Mouse (Mus musculus) neural tube, embryonic 11.5 days (tissue): ENCODE data around the gene Pcdh11x. TPM values are rescaled to one million over a fixed set of nuclear protein-coding genes. Genes with fewer than 3 reads are reported as not detected.

Experiments
- ATAC-seq: fragments of 200-750 bp; cut with Nextera tagmentation; 2 replicates; pipeline ENCODE4 v1.8.0; 2017; ENCODE audit warnings: moderate number of reproducible peaks, mild to moderate bottlenecking, moderate TSS enrichment, moderate library complexity; ENCODE audit not compliant: insufficient read depth, low FRiP score, low TSS enrichment
- DNase-seq: peaks from one replicate; pipeline ENCODE4 v3.0.0-alpha.2; 2015; ENCODE audit warnings: low spot score
- H3K27ac ChIP-seq: fragments of 300-500 bp; sonication (generic); 2 replicates; pipeline ENCODE4 v1.5.1; 2014; ENCODE audit warnings: low read depth, mild to moderate bottlenecking, low read length
- H3K27me3 ChIP-seq: fragments of 300-500 bp; sonication (generic); 2 replicates; pipeline ENCODE4 v1.6.1; 2014; ENCODE audit warnings: mild to moderate bottlenecking, low read length, mixed read lengths; ENCODE audit not compliant: control insufficient read depth, insufficient read depth
- H3K36me3 ChIP-seq: fragments of 300-500 bp; sonication (generic); 2 replicates; pipeline ENCODE4 v1.6.1; 2014; ENCODE audit warnings: mild to moderate bottlenecking, low read length, moderate library complexity, mixed read lengths; ENCODE audit not compliant: control insufficient read depth, insufficient read depth
- H3K4me1 ChIP-seq: fragments of 300-500 bp; sonication (generic); 2 replicates; pipeline ENCODE4 v1.6.1; 2014; ENCODE audit warnings: low read length, mixed read lengths; ENCODE audit not compliant: control insufficient read depth, insufficient read depth
- H3K4me2 ChIP-seq: fragments of 300-500 bp; sonication (generic); 2 replicates; pipeline ENCODE4 v1.6.1; 2014; ENCODE audit warnings: low read depth, mild to moderate bottlenecking, moderate library complexity
- H3K4me3 ChIP-seq: fragments of 300-500 bp; sonication (generic); 2 replicates; pipeline ENCODE4 v1.5.1; 2014; ENCODE audit warnings: low read depth, low read length
- H3K9ac ChIP-seq: fragments of 300-500 bp; sonication (generic); 2 replicates; pipeline ENCODE4 v1.6.1; 2014; ENCODE audit warnings: mild to moderate bottlenecking, low read length
- H3K9me3 ChIP-seq: fragments of 300-500 bp; sonication (generic); 2 replicates; pipeline ENCODE4 v1.6.1; 2016; ENCODE audit warnings: low read length; ENCODE audit not compliant: control insufficient read depth
- WGBS: fragments of 180-500 bp; shearing (Covaris S2); extraction: QIAGEN DNeasy Blood & Tissue Kit; methylation state at CpG from one replicate; pipeline ENCODE4 v1.1.7; 2014; 5-methylcytosine and 5-hydroxymethylcytosine counted together
- polyA plus RNA-seq: library from polyadenylated mRNA; unstranded; fragments of >200 nt; fragmentation: Nextera tagmentation; extraction: Ambion mirVana; gene quantifications from 2 replicates; pipeline ENCODE4 v1.2.1, GENCODE M21; 2014

The Pcdh11x gene
- 3.3 and 4.0 TPM in 2 replicates for polyA plus RNA-seq

DNA sequence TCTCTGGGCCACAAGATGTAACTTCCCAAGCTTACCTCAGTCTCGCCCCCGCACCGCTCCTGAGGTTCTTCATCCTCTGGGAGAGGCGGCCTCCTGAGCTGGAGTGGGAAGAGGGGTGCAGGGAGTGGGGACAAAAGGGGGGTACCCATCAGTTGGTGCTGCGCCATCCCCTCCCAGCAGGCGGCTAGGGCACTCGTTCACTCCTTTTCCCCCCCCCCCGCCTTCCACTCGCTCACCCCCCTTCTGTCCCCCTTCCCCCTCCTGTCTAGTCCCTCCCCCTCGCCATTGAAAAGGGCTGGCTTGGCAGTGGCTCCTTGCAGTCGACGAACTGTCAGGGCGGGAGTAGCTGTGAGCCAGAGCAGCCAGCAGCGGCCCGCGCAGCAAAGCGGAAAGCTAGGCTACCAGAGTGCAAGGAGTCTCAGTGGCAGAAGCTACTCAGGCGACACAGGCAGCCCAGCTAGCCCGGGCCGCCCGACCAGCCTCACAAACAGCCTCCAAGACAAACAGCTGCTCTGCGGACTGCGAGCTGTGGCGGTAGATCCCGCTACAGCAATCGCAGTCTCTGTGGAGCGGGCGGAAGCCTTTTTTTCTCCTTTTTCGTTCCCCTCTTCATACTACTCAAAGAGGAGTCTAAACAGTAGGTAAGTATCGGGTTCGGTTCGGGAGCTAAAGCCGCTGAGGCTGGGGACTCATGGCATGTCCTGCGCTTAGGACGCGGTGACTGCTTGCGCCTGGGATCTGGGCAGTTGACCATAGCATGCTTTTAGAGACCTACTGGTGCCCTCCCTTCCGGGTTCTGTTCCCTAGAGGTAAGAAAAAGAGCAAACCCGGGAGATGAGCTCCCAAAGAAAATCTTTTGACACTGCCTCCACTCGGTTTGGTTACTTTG, at the start of gene Pcdh11x:
Gene Pcdh11x, plus strand, starts transcription at position 249 of the 889 bp plus-strand sequence.
- Histone ChIP-seq H3K4me3 (peak within 1 kb of the TSS; percentile 36), H3K36me3 (no peaks in the 10 kb centered on the region), H3K27ac (no peak within 1 kb of the TSS), H3K27me3 (no peaks in the 10 kb centered on the region), H3K4me2 (peak within 1 kb of the TSS; percentile 62), H3K9ac (peak within 1 kb of the TSS; percentile 29), H3K9me3 (no peaks in the 10 kb centered on the region), H3K4me1 (no peaks in the 10 kb centered on the region)
- WGBS, result 8% methylated on average over 39 of the region's 40 CpGs
- ATAC-seq (peak; percentile 74), DNase-seq (peak; percentile 59)

- Histone ChIP-seq H3K36me3 (no peaks in the 10 kb centered on the region), H3K4me1 (no peaks in the 10 kb centered on the region), H3K9ac (no peak overlapping the region), H3K4me2 (no peak overlapping the region), H3K9me3 (no peaks in the 10 kb centered on the region), H3K27me3 (no peaks in the 10 kb centered on the region), H3K27ac (no peak overlapping the region), H3K4me3 (no peak overlapping the region)
- 82% methylated on average over 2 of the region's 2 CpGs for WGBS
- ATAC-seq (no peak), DNase-seq (no peak)
Observed at GRCm38 (mm10) chrX:120260089-120260488, 30.0 kb upstream of the Pcdh11x start.

- Histone ChIP-seq H3K4me2 (no peak overlapping the region), H3K9ac (no peak overlapping the region), H3K4me3 (no peak overlapping the region), H3K4me1 (no peaks in the 10 kb centered on the region), H3K9me3 (no peaks in the 10 kb centered on the region), H3K27ac (no peak overlapping the region), H3K27me3 (no peaks in the 10 kb centered on the region), H3K36me3 (no peaks in the 10 kb centered on the region)
- ATAC-seq, result no peak
- no peak for DNase-seq
Observed at GRCm38 (mm10) chrX:120285522-120285921, 4.5 kb upstream of the Pcdh11x start.

GRCm38 (mm10) chrX:120287502-120287901, 2.6 kb upstream of the Pcdh11x start:
- Histone ChIP-seq H3K4me2 (no peak overlapping the region), H3K27me3 (no peaks in the 10 kb centered on the region), H3K9ac (no peak overlapping the region), H3K27ac (no peak overlapping the region), H3K36me3 (no peaks in the 10 kb centered on the region), H3K9me3 (no peaks in the 10 kb centered on the region), H3K4me3 (no peak overlapping the region), H3K4me1 (no peaks in the 10 kb centered on the region)
- ATAC-seq (no peak), DNase-seq (no peak)
- 29% methylated on average over 1 of the region's 1 CpGs for WGBS

GRCm38 (mm10) chrX:120290900-120291280, 831 bp downstream of the Pcdh11x start:
- Histone ChIP-seq H3K4me3 (peak overlapping the region; percentile 36), H3K9me3 (no peaks in the 10 kb centered on the region), H3K36me3 (no peaks in the 10 kb centered on the region), H3K9ac (no peak overlapping the region), H3K4me1 (no peaks in the 10 kb centered on the region), H3K27ac (no peak overlapping the region), H3K27me3 (no peaks in the 10 kb centered on the region), H3K4me2 (peak overlapping the region; percentile 62)
- WGBS, result 12% methylated on average over 18 of the region's 18 CpGs
- ATAC-seq (no peak), DNase-seq (peak; percentile 19)

- H3K27ac ChIP-seq, result no peak overlapping the region
- no peaks in the 10 kb centered on the region for H3K9me3 ChIP-seq
- no peaks in the 10 kb centered on the region for H3K36me3 ChIP-seq
- WGBS, result 13% methylated on average over 13 of the region's 13 CpGs
- H3K4me3 ChIP-seq, result peak overlapping the region; percentile 13
- peak; percentile 33 for DNase-seq
- no peaks in the 10 kb centered on the region for H3K4me1 ChIP-seq
- no peak for ATAC-seq
- peak overlapping the region; percentile 62 for H3K4me2 ChIP-seq
- H3K27me3 ChIP-seq, result no peaks in the 10 kb centered on the region
- no peak overlapping the region for H3K9ac ChIP-seq
Observed at GRCm38 (mm10) chrX:120291696-120292095, 1.6 kb downstream of the Pcdh11x start.

DNA sequence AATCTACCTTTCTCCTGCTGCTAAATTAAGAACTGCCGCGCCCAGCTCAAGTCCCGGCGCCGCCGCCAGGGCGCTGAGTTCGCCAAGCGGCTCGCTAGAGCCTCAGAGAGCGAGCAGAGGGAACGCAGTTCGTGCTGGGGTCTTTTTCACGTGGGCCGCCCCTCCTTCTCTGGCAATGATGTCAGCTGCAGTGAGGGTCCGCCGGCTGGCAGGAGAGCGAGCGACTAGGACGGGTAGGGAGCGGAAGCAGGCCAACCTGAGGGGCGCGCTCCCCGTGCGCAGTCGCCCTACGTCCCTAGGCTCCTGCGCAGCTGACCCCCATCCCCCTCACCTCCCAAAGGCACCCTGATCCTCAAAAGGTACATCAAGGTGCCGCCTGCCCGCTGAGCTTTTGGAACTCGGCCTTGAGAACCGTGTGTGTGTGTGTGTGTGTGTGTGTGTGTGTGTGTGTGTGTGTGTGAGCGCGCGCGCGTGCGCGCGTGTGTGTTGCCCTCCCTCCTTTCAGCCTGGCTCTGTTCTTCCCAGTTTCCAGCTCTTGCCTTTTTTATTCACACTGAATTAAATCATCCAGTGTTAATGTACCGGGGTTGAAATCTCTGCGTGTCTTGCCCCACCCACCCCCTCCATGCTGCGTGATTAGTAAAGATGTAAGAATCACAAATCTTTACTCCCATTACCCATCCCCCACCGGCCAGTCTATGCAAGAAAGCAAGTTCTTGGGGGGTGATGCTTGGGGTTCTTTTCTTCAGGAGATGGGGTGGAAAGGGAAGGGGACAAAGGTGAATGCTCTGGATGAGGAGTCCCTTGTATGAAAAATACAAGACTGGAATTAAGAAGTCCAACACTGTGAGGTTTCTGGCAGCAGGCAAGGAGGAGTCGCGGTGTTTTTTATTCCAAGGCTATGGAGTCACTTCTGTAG, 3.0 kb downstream of the Pcdh11x start:
- peak overlapping the region; percentile 46 for H3K4me2 ChIP-seq
- peak overlapping the region; percentile 37 for H3K9ac ChIP-seq
- no peaks in the 10 kb centered on the region for H3K27me3 ChIP-seq
- 8% methylated on average over 29 of the region's 46 CpGs for WGBS
- no peaks in the 10 kb centered on the region for H3K36me3 ChIP-seq
- ATAC-seq, result peak; percentile 69
- no peaks in the 10 kb centered on the region for H3K9me3 ChIP-seq
- peak; percentile 78 for DNase-seq
- H3K27ac ChIP-seq, result no peak overlapping the region
- H3K4me1 ChIP-seq, result no peaks in the 10 kb centered on the region
- H3K4me3 ChIP-seq, result peak overlapping the region; percentile 39

DNA sequence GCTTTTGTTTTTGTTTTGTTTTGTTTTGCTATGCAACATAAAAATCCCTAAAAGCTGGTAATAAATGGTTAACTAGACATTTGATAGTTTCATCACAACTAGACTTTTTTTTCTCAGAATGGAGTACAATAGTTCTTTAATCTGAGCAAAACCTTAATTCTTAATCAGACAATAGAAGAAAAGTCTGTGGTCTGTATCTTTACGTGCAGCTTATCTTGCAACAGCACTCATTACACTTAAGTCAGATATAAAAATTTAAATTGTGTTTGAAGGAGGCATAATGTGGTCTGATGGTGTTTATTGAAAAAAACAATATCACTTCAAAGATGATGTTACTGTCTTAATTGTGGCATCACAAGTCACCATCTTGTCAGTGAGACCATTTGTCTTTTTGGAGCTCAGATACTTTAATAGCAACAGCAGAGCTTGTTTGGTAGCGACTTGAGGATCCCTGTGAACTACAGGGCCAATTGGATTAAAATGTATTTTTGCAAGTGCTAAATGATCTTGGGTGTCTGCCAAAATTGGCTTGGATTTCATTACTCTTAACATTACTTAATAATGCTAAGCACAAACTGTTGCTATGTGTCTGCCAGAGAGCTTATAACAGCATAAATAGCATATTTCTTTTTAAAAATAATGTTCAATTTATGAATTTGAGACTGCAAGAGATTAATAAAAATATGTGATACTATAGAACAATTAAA, 11.6 kb downstream of the Pcdh11x start:
- H3K27ac ChIP-seq, result no peak overlapping the region
- H3K4me2 ChIP-seq, result no peak overlapping the region
- no peak overlapping the region for H3K4me3 ChIP-seq
- no peaks in the 10 kb centered on the region for H3K9me3 ChIP-seq
- no peak overlapping the region for H3K9ac ChIP-seq
- no peaks in the 10 kb centered on the region for H3K36me3 ChIP-seq
- DNase-seq (no peak), ATAC-seq (no peak)
- H3K27me3 ChIP-seq, result no peaks in the 10 kb centered on the region
- 70% methylated on average over 2 of the region's 2 CpGs for WGBS
- H3K4me1 ChIP-seq, result no peaks in the 10 kb centered on the region
